Mouse (Mus musculus): ENCODE measurements around the gene Zfp971. TPM values are rescaled to one million over a fixed set of nuclear protein-coding genes. Genes with fewer than 3 reads are reported as not detected.
"Not testable (repeated sequence)": the region's sequence is repeated elsewhere in the genome, so short reads cannot be mapped to it uniquely, and the experiment has no call there.

Zfp971 gene
- total RNA-seq (2014; fragmentation: Nextera tagmentation) (47.6 and 71.8 TPM in 2 replicates), total RNA-seq (2017) (23.6 and 35.2 TPM in 2 replicates)

GRCm38 (mm10) chr2:178023011-178023611 is at the start of gene Zfp971:
Gene Zfp971 (plus strand): TSS chr2:178023284.
- peak; percentile 55; the same call in 1 of the 2 replicates for ATAC-seq (replicated peaks; ENCODE audit: poor library complexity, severe bottlenecking)

GRCm38 (mm10) chr2:177974814-177975213 is 48.3 kb upstream of the Zfp971 start:
- not testable (repeated sequence) for ATAC-seq (replicated peaks; ENCODE audit: poor library complexity, severe bottlenecking)

- not testable (repeated sequence) for ATAC-seq (replicated peaks; ENCODE audit: poor library complexity, severe bottlenecking)
These were observed 3.6 kb upstream of the Zfp971 start for GRCm38 (mm10) chr2:178019486-178019885.

- ATAC-seq (replicated peaks; ENCODE audit: poor library complexity, severe bottlenecking), result peak; percentile 88
These were observed 2.3 kb upstream of the Zfp971 start for GRCm38 (mm10) chr2:178020773-178021172.

- not testable (repeated sequence) for ATAC-seq (replicated peaks; ENCODE audit: poor library complexity, severe bottlenecking)
These were observed 777 bp downstream of the Zfp971 start for GRCm38 (mm10) chr2:178023861-178024260.

GRCm38 (mm10) chr2:178027601-178028000 is 4.5 kb downstream of the Zfp971 start:
- not testable (repeated sequence) for ATAC-seq (replicated peaks; ENCODE audit: poor library complexity, severe bottlenecking)

- peak; percentile 96 for ATAC-seq (replicated peaks; ENCODE audit: poor library complexity, severe bottlenecking)
These were observed 35.1 kb downstream of the Zfp971 start for GRCm38 (mm10) chr2:178058195-178058594.

GRCm38 (mm10) chr2:178078166-178078717 is 55.2 kb downstream of the Zfp971 start, which contains the start of gene Zfp931:
Gene Zfp931 (minus strand): TSS chr2:178078476.
- ATAC-seq (replicated peaks; ENCODE audit: poor library complexity, severe bottlenecking), result not testable (repeated sequence)

Other genes with a start within 250 kb of the Zfp971 start
- gene Gm14325, start 182.9 kb upstream of the Zfp971 start, total RNA-seq (2014; fragmentation: Nextera tagmentation), result 16.8 and 24.2 TPM in 2 replicates
- 11.3 and 17.0 TPM in 2 replicates for gene Gm14325, start 182.9 kb upstream of the Zfp971 start, total RNA-seq (2017)
- 21.9 TPM in 1 of 2 replicates, not detected in the other for gene Gm14327, start 126.2 kb upstream of the Zfp971 start, total RNA-seq (2014; fragmentation: Nextera tagmentation)
- gene Gm14327, start 126.2 kb upstream of the Zfp971 start, total RNA-seq (2017), result not detected in 2 replicates
- gene Zfp972, start 97.7 kb upstream of the Zfp971 start, total RNA-seq (2014; fragmentation: Nextera tagmentation), result 1.8 TPM in 1 of 2 replicates, not detected in the other
- 6.1 TPM in 1 of 2 replicates, not detected in the other for gene Zfp972, start 97.7 kb upstream of the Zfp971 start, total RNA-seq (2017)
- 23.9 and 35.8 TPM in 2 replicates for gene Gm14326, start 66.0 kb upstream of the Zfp971 start, total RNA-seq (2014; fragmentation: Nextera tagmentation)
- 27.0 and 35.8 TPM in 2 replicates for gene Gm14326, start 66.0 kb upstream of the Zfp971 start, total RNA-seq (2017)
- gene Zfp931, start 55.2 kb downstream of the Zfp971 start, total RNA-seq (2014; fragmentation: Nextera tagmentation), result 11.5 and 14.1 TPM in 2 replicates
- 7.9 and 22.6 TPM in 2 replicates for gene Zfp931, start 55.2 kb downstream of the Zfp971 start, total RNA-seq (2017)
- not detected in 2 replicates for gene Phactr3, start 95.7 kb downstream of the Zfp971 start, total RNA-seq (2014; fragmentation: Nextera tagmentation)
- not detected in 2 replicates for gene Phactr3, start 95.7 kb downstream of the Zfp971 start, total RNA-seq (2017)

Measured in granulocyte monocyte progenitor cell, adult 5-6 weeks (primary cell).